Mouse (Mus musculus): ENCODE results near the gene Cul5. TPM values are rescaled to one million over a fixed set of nuclear protein-coding genes. Genes with fewer than 3 reads are reported as not detected.
A peak's percentile ranks its signal among the peaks of the same experiment; 100 is the strongest.

The Cul5 gene
- polyA plus RNA-seq, 1 experiment from 2014 or later: 57.4 TPM

DNA sequence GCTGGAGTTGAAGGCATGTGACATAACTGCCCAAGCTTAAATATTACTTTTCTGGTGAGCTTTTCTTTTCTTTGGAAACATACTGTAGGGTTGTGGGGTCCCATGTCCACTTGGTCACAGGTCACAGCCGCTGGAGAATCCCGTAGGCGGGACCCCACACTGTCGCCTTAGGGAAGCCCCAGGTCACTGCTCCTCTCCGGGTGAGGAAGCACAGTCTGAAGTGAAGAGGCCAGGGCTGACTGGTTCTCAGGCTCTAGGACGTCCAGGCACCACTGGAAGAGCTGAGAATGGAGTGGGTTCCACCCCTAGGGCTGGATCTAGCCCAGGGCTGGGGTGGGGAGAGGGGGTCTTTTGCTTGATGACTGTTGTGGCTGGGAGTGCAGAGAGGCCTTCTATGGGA, 71.2 kb downstream of the Cul5 start:
- WGBS: 51% methylated on average over 6 of the region's 6 CpGs

DNA sequence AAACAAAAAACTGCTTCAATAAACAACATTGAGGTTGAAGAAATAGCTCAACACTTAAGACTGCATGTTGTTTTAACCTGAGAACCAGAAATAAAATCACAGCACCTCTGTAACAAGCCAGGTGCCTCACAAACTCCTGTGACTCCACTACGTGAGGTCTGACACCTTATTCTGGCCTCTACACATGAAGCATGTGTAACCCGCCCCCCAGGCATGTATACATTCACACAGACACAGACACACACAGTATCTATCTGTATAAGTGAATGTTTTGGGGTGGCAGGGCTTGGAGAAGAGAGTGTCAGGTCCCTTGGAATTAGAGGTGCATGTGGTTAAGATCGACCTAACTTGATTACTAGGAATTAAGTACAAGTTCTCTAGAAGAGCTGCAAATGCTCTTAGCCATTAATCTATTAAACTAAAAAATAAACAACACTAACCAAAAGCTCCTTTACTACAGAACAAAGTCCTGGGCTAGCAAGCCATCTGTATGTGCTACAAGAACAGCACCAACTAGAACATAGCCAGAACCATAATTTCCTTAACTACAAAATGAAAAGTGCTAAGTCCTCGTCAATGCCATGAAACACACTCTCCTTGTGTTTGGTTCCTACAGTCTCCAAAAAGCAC, 72.7 kb downstream of the Cul5 start:
- WGBS: 92% methylated on average over 4 of the region's 4 CpGs
- H3K27ac ChIP-seq (ENCODE audit: low read depth, low read length): no peak overlapping the region; the same call in 1 of the 2 replicates
- no peak overlapping the region for H3K4me3 ChIP-seq (ENCODE audit: low read length)
- no peak overlapping the region for H3K4me2 ChIP-seq (replicated peaks; ENCODE audit: low read depth, low read length)
- no peak overlapping the region for H3K9ac ChIP-seq (ENCODE audit: low read depth, low read length)
- no peaks in the 10 kb centered on the region for H3K9me3 ChIP-seq (ENCODE audit: control insufficient read depth, low read length)
- no peak for ATAC-seq (ENCODE audit: low FRiP score, low TSS enrichment)
- no peaks in the 10 kb centered on the region for H3K4me1 ChIP-seq (ENCODE audit: control insufficient read depth, insufficient read depth, low read length)
- H3K27me3 ChIP-seq (ENCODE audit: control insufficient read depth, insufficient read depth, low read length): no peaks in the 10 kb centered on the region
- H3K36me3 ChIP-seq (ENCODE audit: control insufficient read depth, insufficient read depth, low read length): peaks cover 17% of the 10 kb centered on the region

More for the DNA sequence above, 71.2 kb downstream of the Cul5 start:
- Histone ChIP-seq H3K4me1 (ENCODE audit: control insufficient read depth, insufficient read depth, low read length) (no peaks in the 10 kb centered on the region), H3K36me3 (ENCODE audit: control insufficient read depth, insufficient read depth, low read length) (peaks cover 9% of the 10 kb centered on the region), H3K4me3 (ENCODE audit: low read length) (no peak overlapping the region), H3K27ac (ENCODE audit: low read depth, low read length) (no peak overlapping the region), H3K9ac (ENCODE audit: low read depth, low read length) (no peak overlapping the region), H3K27me3 (ENCODE audit: control insufficient read depth, insufficient read depth, low read length) (no peaks in the 10 kb centered on the region), H3K4me2 (replicated peaks; ENCODE audit: low read depth, low read length) (no peak overlapping the region), H3K9me3 (ENCODE audit: control insufficient read depth, low read length) (no peaks in the 10 kb centered on the region)
- peak; percentile 71 for ATAC-seq (ENCODE audit: low FRiP score, low TSS enrichment)

DNA sequence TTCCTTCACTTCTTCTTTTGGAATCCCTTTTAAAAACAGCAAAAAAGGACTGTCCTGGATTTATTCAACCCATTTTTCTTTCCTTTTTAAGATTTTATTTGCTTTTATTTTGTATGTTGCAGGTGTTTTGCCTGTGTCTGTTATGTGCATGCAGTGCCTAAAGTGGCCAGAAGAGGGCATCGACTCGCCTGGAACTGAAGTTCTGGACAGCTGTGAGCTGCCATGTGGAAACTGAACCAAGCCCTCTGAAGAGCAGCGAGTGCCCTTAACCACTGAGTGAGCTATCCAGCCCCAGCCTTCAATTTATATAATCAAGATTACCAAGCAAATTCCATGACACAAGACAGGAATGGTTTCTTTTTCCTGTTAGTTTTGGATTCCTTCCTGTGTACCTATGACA, 75.0 kb downstream of the Cul5 start:
- no peaks in the 10 kb centered on the region for H3K4me1 ChIP-seq (ENCODE audit: control insufficient read depth, insufficient read depth, low read length)
- peak; percentile 65; the same call in 1 of the 2 replicates for ATAC-seq (ENCODE audit: low FRiP score, low TSS enrichment)
- no peak overlapping the region for H3K27ac ChIP-seq (ENCODE audit: low read depth, low read length)
- no peak overlapping the region for H3K9ac ChIP-seq (ENCODE audit: low read depth, low read length)
- H3K36me3 ChIP-seq (ENCODE audit: control insufficient read depth, insufficient read depth, low read length): peaks cover 23% of the 10 kb centered on the region
- H3K4me3 ChIP-seq (ENCODE audit: low read length): no peak overlapping the region
- H3K4me2 ChIP-seq (replicated peaks; ENCODE audit: low read depth, low read length): no peak overlapping the region
- no peaks in the 10 kb centered on the region for H3K9me3 ChIP-seq (ENCODE audit: control insufficient read depth, low read length)
- 13% methylated on average over 3 of the region's 3 CpGs for WGBS
- no peaks in the 10 kb centered on the region for H3K27me3 ChIP-seq (ENCODE audit: control insufficient read depth, insufficient read depth, low read length)

DNA sequence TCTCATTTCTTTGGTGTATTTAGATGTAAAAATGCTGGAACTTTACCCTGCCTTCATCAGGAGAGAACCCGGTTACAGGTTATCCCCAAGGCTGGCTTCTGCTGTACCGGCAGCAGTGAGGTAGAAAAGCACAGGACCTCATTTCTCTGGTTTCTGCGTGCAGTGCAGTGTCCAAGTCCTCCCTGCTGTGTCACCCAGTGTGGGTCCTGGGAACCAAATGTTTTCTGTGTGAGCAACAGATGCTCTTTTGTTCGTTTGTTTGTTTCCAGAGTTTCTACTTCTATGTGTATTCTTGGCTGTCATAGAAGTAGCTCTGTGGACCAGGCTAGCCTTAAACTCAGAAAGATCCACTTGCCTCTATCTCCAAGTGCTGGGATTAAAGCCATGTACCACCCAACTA, 87.9 kb downstream of the Cul5 start:
- H3K27ac ChIP-seq (ENCODE audit: low read depth, low read length): no peak overlapping the region
- H3K36me3 ChIP-seq (ENCODE audit: control insufficient read depth, insufficient read depth, low read length): peaks cover 51% of the 10 kb centered on the region
- H3K4me1 ChIP-seq (ENCODE audit: control insufficient read depth, insufficient read depth, low read length): no peaks in the 10 kb centered on the region
- no peak overlapping the region for H3K9ac ChIP-seq (ENCODE audit: low read depth, low read length)
- no peaks in the 10 kb centered on the region for H3K27me3 ChIP-seq (ENCODE audit: control insufficient read depth, insufficient read depth, low read length)
- no peak overlapping the region for H3K4me2 ChIP-seq (replicated peaks; ENCODE audit: low read depth, low read length)
- no peak for ATAC-seq (ENCODE audit: low FRiP score, low TSS enrichment)
- WGBS: 84% methylated on average over 4 of the region's 4 CpGs
- H3K4me3 ChIP-seq (ENCODE audit: low read length): no peak overlapping the region
- H3K9me3 ChIP-seq (ENCODE audit: control insufficient read depth, low read length): no peaks in the 10 kb centered on the region

DNA sequence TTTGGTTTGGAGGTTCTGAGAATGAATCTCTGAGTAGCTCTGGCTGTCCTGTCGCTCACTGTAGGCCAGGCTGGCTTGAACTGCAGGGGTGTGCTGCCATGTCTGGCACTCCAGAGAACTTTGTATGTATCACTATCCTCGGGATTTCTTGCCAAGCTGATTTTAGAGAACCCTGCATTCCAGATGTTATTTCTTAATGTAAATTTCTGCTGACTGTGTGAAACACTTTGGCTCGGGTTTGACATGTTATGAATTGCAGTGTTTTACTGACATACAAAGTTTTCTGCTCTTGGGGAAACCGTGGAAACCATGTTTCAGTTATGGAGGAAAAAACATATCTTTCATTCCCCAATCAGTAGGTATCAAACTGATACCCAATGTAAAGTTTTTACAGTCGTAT, 94.1 kb downstream of the Cul5 start:
- peaks cover 54% of the 10 kb centered on the region for H3K36me3 ChIP-seq (ENCODE audit: control insufficient read depth, insufficient read depth, low read length)

DNA sequence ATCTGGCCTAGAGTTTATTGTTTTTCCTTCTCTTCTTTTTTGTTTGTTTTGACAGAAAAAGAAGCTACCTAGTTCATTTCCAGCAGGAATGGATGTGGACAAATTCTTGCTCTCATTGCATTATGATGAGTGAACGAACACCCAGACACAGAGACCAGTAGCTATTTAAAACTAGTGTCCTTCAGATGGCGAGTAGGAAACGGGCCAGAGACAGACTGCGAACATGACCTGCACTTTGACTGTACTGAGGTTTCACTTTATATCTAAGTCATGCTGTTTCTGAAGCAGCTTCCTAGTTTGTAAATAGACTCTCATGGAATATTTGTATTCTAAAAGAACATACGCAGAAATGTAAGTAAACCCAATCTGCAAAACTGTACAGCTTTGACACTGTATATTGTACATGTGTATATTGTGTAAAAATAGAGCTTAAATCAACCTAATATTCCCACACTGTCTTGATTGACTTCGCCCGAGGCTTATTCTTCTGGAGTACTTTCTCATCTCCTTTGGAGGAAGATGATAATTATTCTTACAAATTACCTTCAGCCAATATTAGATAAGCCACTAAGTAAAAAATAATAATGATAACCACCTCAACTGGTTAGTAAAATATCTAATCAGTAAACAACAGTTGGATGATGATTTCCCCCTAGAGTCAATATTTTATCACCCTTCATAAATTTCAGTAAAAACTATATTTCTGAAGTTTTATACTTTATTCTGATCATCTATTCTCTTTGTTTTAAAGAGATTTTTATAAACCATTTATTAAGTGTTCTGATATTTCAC, 97.1 kb downstream of the Cul5 start:
- Histone ChIP-seq H3K27me3 (ENCODE audit: control insufficient read depth, insufficient read depth, low read length) (no peaks in the 10 kb centered on the region), H3K4me2 (replicated peaks; ENCODE audit: low read depth, low read length) (no peak overlapping the region), H3K36me3 (ENCODE audit: control insufficient read depth, insufficient read depth, low read length) (peaks cover 61% of the 10 kb centered on the region), H3K9ac (ENCODE audit: low read depth, low read length) (no peak overlapping the region), H3K4me3 (ENCODE audit: low read length) (no peak overlapping the region), H3K9me3 (ENCODE audit: control insufficient read depth, low read length) (no peaks in the 10 kb centered on the region), H3K27ac (ENCODE audit: low read depth, low read length) (no peak overlapping the region), H3K4me1 (ENCODE audit: control insufficient read depth, insufficient read depth, low read length) (no peaks in the 10 kb centered on the region)
- no peak for ATAC-seq (ENCODE audit: low FRiP score, low TSS enrichment)
- 92% methylated on average over 7 of the region's 7 CpGs for WGBS

More for the DNA sequence above, 94.1 kb downstream of the Cul5 start:
- Histone ChIP-seq H3K4me1 (ENCODE audit: control insufficient read depth, insufficient read depth, low read length) (no peaks in the 10 kb centered on the region), H3K9ac (ENCODE audit: low read depth, low read length) (no peak overlapping the region), H3K4me3 (ENCODE audit: low read length) (no peak overlapping the region), H3K27me3 (ENCODE audit: control insufficient read depth, insufficient read depth, low read length) (no peaks in the 10 kb centered on the region), H3K27ac (ENCODE audit: low read depth, low read length) (no peak overlapping the region), H3K9me3 (ENCODE audit: control insufficient read depth, low read length) (no peaks in the 10 kb centered on the region), H3K4me2 (replicated peaks; ENCODE audit: low read depth, low read length) (no peak overlapping the region)
- WGBS: 87% methylated on average over 5 of the region's 5 CpGs
- no peak for ATAC-seq (ENCODE audit: low FRiP score, low TSS enrichment)

DNA sequence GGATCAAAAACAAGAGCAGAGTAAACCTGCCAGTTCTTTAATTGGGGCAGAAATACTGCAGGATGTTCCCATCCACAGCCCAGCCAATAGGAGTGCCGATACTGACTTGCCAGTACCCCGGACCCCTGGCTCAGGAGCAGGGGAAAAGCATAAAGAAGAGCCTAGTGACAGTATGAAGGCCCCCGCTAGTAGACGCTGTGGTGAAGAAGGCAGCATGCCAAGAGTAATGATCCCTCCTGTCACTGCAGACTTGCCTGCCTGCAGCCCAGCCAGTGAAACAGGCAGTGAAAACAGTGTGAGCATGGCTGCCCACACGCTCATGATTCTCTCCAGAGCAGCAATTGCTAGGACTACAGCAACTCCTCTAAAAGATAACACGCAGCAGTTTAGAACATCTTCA, 99.2 kb downstream of the Cul5 start:
- Histone ChIP-seq H3K4me2 (replicated peaks; ENCODE audit: low read depth, low read length) (no peak overlapping the region), H3K27ac (ENCODE audit: low read depth, low read length) (no peak overlapping the region), H3K9ac (ENCODE audit: low read depth, low read length) (no peak overlapping the region), H3K4me3 (ENCODE audit: low read length) (no peak overlapping the region), H3K36me3 (ENCODE audit: control insufficient read depth, insufficient read depth, low read length) (peaks cover 69% of the 10 kb centered on the region), H3K4me1 (ENCODE audit: control insufficient read depth, insufficient read depth, low read length) (no peaks in the 10 kb centered on the region), H3K27me3 (ENCODE audit: control insufficient read depth, insufficient read depth, low read length) (no peaks in the 10 kb centered on the region), H3K9me3 (ENCODE audit: control insufficient read depth, low read length) (no peaks in the 10 kb centered on the region)
- WGBS: 73% methylated on average over 6 of the region's 6 CpGs
- no peak for ATAC-seq (ENCODE audit: low FRiP score, low TSS enrichment)

Other genes with a start within 250 kb of the Cul5 start
- 24.9 and 26.1 TPM in 2 replicates for gene Atm, start 133.3 kb downstream of the Cul5 start, polyA plus RNA-seq (2014; fragmentation: Nextera tagmentation; extraction: Ambion mirVana)
- gene Npat, start 133.0 kb downstream of the Cul5 start, polyA plus RNA-seq (2014; fragmentation: Nextera tagmentation; extraction: Ambion mirVana): 15.4 and 25.3 TPM in 2 replicates
- gene Acat1, start 59.6 kb downstream of the Cul5 start, polyA plus RNA-seq (2014; fragmentation: Nextera tagmentation; extraction: Ambion mirVana): 104 and 108 TPM in 2 replicates
- 0.10 and 0.14 TPM in 2 replicates for gene Rab39, start 36.2 kb upstream of the Cul5 start, polyA plus RNA-seq (2014; fragmentation: Nextera tagmentation; extraction: Ambion mirVana)
- gene Slc35f2, start 101.5 kb upstream of the Cul5 start, polyA plus RNA-seq (2014; fragmentation: Nextera tagmentation; extraction: Ambion mirVana): 7.6 and 11.2 TPM in 2 replicates
- gene Sln, start 180.2 kb upstream of the Cul5 start, polyA plus RNA-seq (2014; fragmentation: Nextera tagmentation; extraction: Ambion mirVana): 0.39 and 0.49 TPM in 2 replicates

Data from kidney, embryonic 14.5 days (tissue).